Mouse (Mus musculus) 3T3-L1 (cell line): ENCODE data around the gene 3110082I17Rik.
"Not testable (repeated sequence)": the region's sequence is repeated elsewhere in the genome, so short reads cannot be mapped to it uniquely, and the experiment has no call there.

Experiments
- DNase-seq: peaks from one replicate; pipeline ENCODE4 v3.0.0-alpha.2; 2015; ENCODE audit warnings: low read depth, low spot score

Gene 3110082I17Rik

GRCm38 (mm10) chr5:139397359-139397916 is 62.9 kb downstream of the 3110082I17Rik start:
- DNase-seq, result no peak

GRCm38 (mm10) chr5:139395528-139395927 is 64.8 kb downstream of the 3110082I17Rik start:
- no peak for DNase-seq

GRCm38 (mm10) chr5:139394399-139394798 is 65.9 kb downstream of the 3110082I17Rik start:
- DNase-seq, result no peak

GRCm38 (mm10) chr5:139393197-139393588 is 67.1 kb downstream of the 3110082I17Rik start:
- no peak for DNase-seq

GRCm38 (mm10) chr5:139392219-139393196 is 67.8 kb downstream of the 3110082I17Rik start:
- no peak for DNase-seq

GRCm38 (mm10) chr5:139391309-139391990 is 68.9 kb downstream of the 3110082I17Rik start:
- no peak for DNase-seq

- DNase-seq, result not testable (repeated sequence)
These were observed 69.8 kb downstream of the 3110082I17Rik start for GRCm38 (mm10) chr5:139390324-139391119.

- DNase-seq, result peak; percentile 87
These were observed 70.7 kb downstream of the 3110082I17Rik start for GRCm38 (mm10) chr5:139389676-139390061.

- no peak for DNase-seq
These were observed 71.3 kb downstream of the 3110082I17Rik start for GRCm38 (mm10) chr5:139388694-139389675.

GRCm38 (mm10) chr5:139388195-139388570 is 72.1 kb downstream of the 3110082I17Rik start:
- DNase-seq, result no peak

GRCm38 (mm10) chr5:139387329-139388194 is 72.8 kb downstream of the 3110082I17Rik start:
- no peak for DNase-seq

- DNase-seq, result no peak
These were observed 74.3 kb downstream of the 3110082I17Rik start for GRCm38 (mm10) chr5:139386047-139386446.

GRCm38 (mm10) chr5:139384531-139384930 is 75.8 kb downstream of the 3110082I17Rik start:
- DNase-seq, result no peak

- DNase-seq, result no peak
These were observed 77.1 kb downstream of the 3110082I17Rik start for GRCm38 (mm10) chr5:139383234-139383633.

GRCm38 (mm10) chr5:139382760-139383159 is 77.6 kb downstream of the 3110082I17Rik start:
- no peak for DNase-seq

- DNase-seq, result no peak
These were observed 78.5 kb downstream of the 3110082I17Rik start for GRCm38 (mm10) chr5:139381586-139382513.

- peak; percentile 97 for DNase-seq
These were observed 79.7 kb downstream of the 3110082I17Rik start for GRCm38 (mm10) chr5:139380385-139381248.
